Comparison of ENCODE assay signal across 14 mouse cellular contexts in the genomic region with DNA sequence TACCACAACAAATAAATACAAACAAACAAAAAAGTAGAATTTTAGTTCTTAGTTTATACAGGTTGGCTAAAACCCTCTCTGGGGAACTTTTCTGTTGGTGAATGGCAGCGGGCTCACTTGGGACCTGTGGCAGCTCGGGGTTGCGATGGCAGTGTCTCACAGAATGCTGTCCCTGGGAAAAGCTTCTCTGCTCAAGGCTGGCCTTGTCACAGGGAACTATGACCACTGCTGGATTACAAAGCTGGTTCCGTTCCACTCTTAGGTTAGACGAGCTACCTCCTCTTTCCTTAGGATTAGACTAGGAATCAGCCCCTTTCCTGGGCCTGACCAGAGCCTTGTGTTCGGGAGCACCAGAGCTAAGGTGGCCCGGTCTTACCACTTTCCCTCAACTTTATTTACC.
DNase-seq lines count a peak whose midpoint lies in the region.
"Had no signal": no experiment of that assay in that cellular context is flagged by ENCODE, and none has a peak within 500 bp of the region (broad histone marks: within the 10 kb centered on the region; RNA-seq: fewer than 3 reads in every experiment).

No protein-coding gene starts in this region.

- peak; percentile 71 for DNase-seq in heart, adult 11 months
- DNase-seq in heart, adult 9 months (ENCODE audit: low spot score in 2 of 2) = no peak
- DNase-seq in testis, postnatal 10 days (ENCODE audit: low spot score) = peak; percentile 30
- no peak for DNase-seq in testis, postnatal 14 days (ENCODE audit: low spot score)
- no peak for DNase-seq in left cerebral cortex, adult 8-10 months (ENCODE audit: low spot score in 2 of 2)
- DNase-seq: adrenal gland, adult 8-10 months; adrenal gland, postnatal 14 days; cerebellum, adult 11 months; cerebellum, adult 18-20 months; cerebellum, adult 8-10 months; cerebellum, adult 9-11 months; cerebellum, postnatal 14 days; cerebellum, postnatal 36 days; embryo, embryonic 11 days had no signal

Comparison
In these comparisons a context has a peak if more than half of its experiments do, and no peak if none do; other contexts are left out.
1. DNase-seq: peak in heart, adult 11 months (single experiment) and testis, postnatal 10 days (single experiment); none in heart, adult 9 months (0 of 2), testis, postnatal 14 days (single experiment) and left cerebral cortex, adult 8-10 months (0 of 2).